Mouse (Mus musculus) lung, postnatal 0 days (tissue): ENCODE results near the gene Adamts7.

ENCODE experiments used
- CTCF ChIP-seq: IDR thresholded peaks from 2 replicates; pipeline ENCODE4 v1.5.1; 2016; ENCODE audit warnings: antibody characterized with exemption, mild to moderate bottlenecking
- EP300 ChIP-seq: IDR thresholded peaks from 2 replicates; pipeline ENCODE4 v1.6.1; 2016; ENCODE audit warnings: antibody characterized with exemption, mild to moderate bottlenecking, control low read depth

DNA sequence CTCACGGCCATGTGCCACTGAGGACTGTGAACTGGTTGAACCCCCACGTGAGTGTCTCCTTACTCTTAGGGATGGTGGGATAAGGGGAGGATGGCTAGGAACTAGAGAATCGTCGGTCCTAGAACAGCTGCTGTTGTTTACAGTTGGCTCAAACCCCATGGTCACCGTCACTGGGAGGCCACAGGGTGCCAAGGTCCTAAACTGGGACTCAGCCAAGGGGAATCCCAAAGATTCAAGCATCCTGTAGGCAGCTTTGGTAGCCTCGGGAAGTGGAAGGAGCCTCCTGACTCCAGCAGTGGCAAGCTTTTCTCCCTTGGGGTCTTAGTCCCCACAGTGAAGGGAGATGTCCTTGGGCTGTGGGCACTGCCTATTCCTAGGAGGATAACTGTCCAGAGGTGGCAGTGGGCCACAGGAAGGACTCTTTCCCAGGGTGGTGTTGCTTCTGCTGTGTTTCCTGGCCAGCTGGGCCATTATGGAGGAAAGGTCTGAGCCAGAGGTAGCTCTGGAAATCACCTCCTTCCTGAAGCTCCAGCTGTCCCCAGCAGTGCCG lies 34.3 kb downstream of the Adamts7 start:
- TF ChIP-seq EP300 (no peak), CTCF (no peak)
